Mouse (Mus musculus): ENCODE results near the gene Ado.

Gene Ado

GRCm38 (mm10) chr10:67536621-67537141 is 12.1 kb downstream of the Ado start:
- peak; percentile 49 to 52 for DNase-seq (ENCODE audit: low spot score in 2 of 2)

- DNase-seq (ENCODE audit: low spot score in 2 of 2) = peak; percentile 24 to 67
Observed at GRCm38 (mm10) chr10:67535972-67536371, 12.8 kb downstream of the Ado start.

GRCm38 (mm10) chr10:67535256-67535655 is 13.5 kb downstream of the Ado start, which contains the start of gene Egr2:
Egr2 (plus strand) TSS chr10:67535475.
- DNase-seq (ENCODE audit: low spot score in 2 of 2) = peak; percentile 20 to 43

GRCm38 (mm10) chr10:67529769-67530168 is 19.0 kb downstream of the Ado start:
- DNase-seq (ENCODE audit: low spot score in 2 of 2) = no peak

GRCm38 (mm10) chr10:67526435-67526834 is 22.3 kb downstream of the Ado start:
- no peak for DNase-seq (ENCODE audit: low spot score in 2 of 2)

- no peak for DNase-seq (ENCODE audit: low spot score in 2 of 2)
Observed at GRCm38 (mm10) chr10:67524694-67525093, 24.1 kb downstream of the Ado start.

GRCm38 (mm10) chr10:67524130-67524529 is 24.6 kb downstream of the Ado start:
- DNase-seq (ENCODE audit: low spot score in 2 of 2) = no peak

GRCm38 (mm10) chr10:67518733-67519132 is 30.0 kb downstream of the Ado start:
- DNase-seq (ENCODE audit: low spot score in 2 of 2) = no peak

GRCm38 (mm10) chr10:67512871-67513270 is 35.9 kb downstream of the Ado start:
- no peak for DNase-seq (ENCODE audit: low spot score in 2 of 2)

GRCm38 (mm10) chr10:67512211-67512610 is 36.5 kb downstream of the Ado start:
- DNase-seq (ENCODE audit: low spot score in 2 of 2) = no peak

GRCm38 (mm10) chr10:67505248-67505647 is 43.5 kb downstream of the Ado start:
- no peak for DNase-seq (ENCODE audit: low spot score in 2 of 2)

- no peak for DNase-seq (ENCODE audit: low spot score in 2 of 2)
Observed at GRCm38 (mm10) chr10:67504046-67504445, 44.7 kb downstream of the Ado start.

GRCm38 (mm10) chr10:67503320-67503995 is 45.3 kb downstream of the Ado start:
- DNase-seq (ENCODE audit: low spot score in 2 of 2) = no peak

GRCm38 (mm10) chr10:67497951-67498350 is 50.8 kb downstream of the Ado start:
- no peak for DNase-seq (ENCODE audit: low spot score in 2 of 2)

- no peak for DNase-seq (ENCODE audit: low spot score in 2 of 2)
Observed at GRCm38 (mm10) chr10:67497144-67497892, 51.4 kb downstream of the Ado start.
